Mouse (Mus musculus) hindbrain, postnatal 0 days (tissue): ENCODE measurements around the gene Serhl. TPM values are rescaled to one million over a fixed set of nuclear protein-coding genes. Genes with fewer than 3 reads are reported as not detected.

Experiments used
- ATAC-seq: fragments of 200-750 bp; cut with Nextera tagmentation; 2 replicates; pipeline ENCODE4 v1.8.0; 2017; ENCODE audit warnings: mild to moderate bottlenecking, moderate TSS enrichment, moderate library complexity
- DNase-seq: peaks from one replicate; pipeline ENCODE4 v3.0.0-alpha.2; 2015; ENCODE audit warnings: low spot score
- H3K27ac ChIP-seq: fragments of 300-500 bp; sonication (generic); 2 replicates; pipeline ENCODE4 v1.5.1; 2014; ENCODE audit warnings: mild to moderate bottlenecking
- H3K27me3 ChIP-seq: fragments of 300-500 bp; sonication (generic); 2 replicates; pipeline ENCODE4 v1.6.1; 2014; ENCODE audit warnings: low read length, mixed read lengths; ENCODE audit not compliant: insufficient read depth
- H3K36me3 ChIP-seq: fragments of 300-500 bp; sonication (generic); 2 replicates; pipeline ENCODE4 v1.6.1; 2014; ENCODE audit warnings: low read length, mixed read lengths; ENCODE audit not compliant: insufficient read depth
- H3K4me1 ChIP-seq: fragments of 300-500 bp; sonication (generic); 2 replicates; pipeline ENCODE4 v1.6.1; 2014; ENCODE audit warnings: antibody characterized with exemption, low read length, mixed read lengths; ENCODE audit not compliant: insufficient read depth
- H3K4me2 ChIP-seq: fragments of 300-500 bp; sonication (generic); 2 replicates; pipeline ENCODE4 v1.6.1; 2014; ENCODE audit warnings: low read depth, mild to moderate bottlenecking, low read length, moderate library complexity, mixed read lengths
- H3K4me3 ChIP-seq: fragments of 300-500 bp; sonication (generic); 2 replicates; pipeline ENCODE4 v1.5.1; 2014; ENCODE audit warnings: low read length
- H3K9ac ChIP-seq: fragments of 300-500 bp; sonication (generic); replicated peaks from 2 replicates; pipeline ENCODE4 v1.6.1; 2014; ENCODE audit warnings: mild to moderate bottlenecking, low read length, moderate library complexity, mixed read lengths
- H3K9me3 ChIP-seq: fragments of 300-500 bp; sonication (generic); 2 replicates; pipeline ENCODE4 v1.6.1; 2016; ENCODE audit warnings: low read length, mixed read lengths
- CTCF ChIP-seq: IDR thresholded peaks from 2 replicates; pipeline ENCODE4 v1.5.1; 2016; ENCODE audit warnings: antibody characterized with exemption, control low read depth, low read depth
- WGBS: fragments of 180-500 bp; shearing (Covaris S2); extraction: QIAGEN DNeasy Blood & Tissue Kit; methylation state at CpG from one replicate; pipeline ENCODE4 v1.1.7; 2014; 5-methylcytosine and 5-hydroxymethylcytosine counted together
- polyA plus RNA-seq: library from polyadenylated mRNA; unstranded; fragments of >200 nt; fragmentation: Nextera tagmentation; extraction: Ambion mirVana; gene quantifications from 2 replicates; pipeline ENCODE4 v1.2.1, GENCODE M21; 2015
- total RNA-seq: library from RNA; depleted of rRNA; stranded (reverse); fragments of >200 nt; gene quantifications from 2 replicates; pipeline ENCODE4 v1.2.3, GENCODE M21; 2014

Serhl gene
- total and polyA plus RNA-seq, 2 experiments from 2014 or later = 12.9 to 37.4 TPM

- no peak overlapping the region for H3K9ac ChIP-seq
- no peaks in the 10 kb centered on the region for H3K9me3 ChIP-seq
- no peak for DNase-seq
- 37% methylated on average over 2 of the region's 2 CpGs for WGBS
- no peaks in the 10 kb centered on the region for H3K36me3 ChIP-seq
- H3K27me3 ChIP-seq = no peaks in the 10 kb centered on the region
- no peak overlapping the region for H3K4me2 ChIP-seq
- no peak overlapping the region for H3K27ac ChIP-seq
- no peak for ATAC-seq
- H3K4me1 ChIP-seq = 0 out of 2 replicates have a peak, but pooled peaks cover 6% of the 10 kb centered on the region
- H3K4me3 ChIP-seq = no peak overlapping the region
- peak; percentile 59 for TF ChIP-seq CTCF
Observed at GRCm38 (mm10) chr15:83095950-83096349, 6.6 kb downstream of the Serhl start.

- H3K4me3 ChIP-seq = peak overlapping the region; percentile 35
- no peak for TF ChIP-seq CTCF
- 4% methylated on average over 31 of the region's 31 CpGs for WGBS
- peak; percentile 68 for DNase-seq
- H3K9me3 ChIP-seq = no peaks in the 10 kb centered on the region
- 0 out of 2 replicates have a peak, but pooled peaks cover 6% of the 10 kb centered on the region for H3K4me1 ChIP-seq
- no peak overlapping the region for H3K27ac ChIP-seq
- H3K36me3 ChIP-seq = no peaks in the 10 kb centered on the region
- H3K27me3 ChIP-seq = no peaks in the 10 kb centered on the region; the same call in 1 of the 2 replicates
- ATAC-seq = peak; percentile 81
- peak overlapping the region; percentile 47 for H3K9ac ChIP-seq
- peak overlapping the region; percentile 64 for H3K4me2 ChIP-seq
Observed at GRCm38 (mm10) chr15:83099533-83100331, 10.4 kb downstream of the Serhl start.

GRCm38 (mm10) chr15:83100332-83100662, 11.0 kb downstream of the Serhl start:
- no peak overlapping the region for H3K27ac ChIP-seq
- H3K4me2 ChIP-seq = peak overlapping the region; percentile 64
- H3K9ac ChIP-seq = peak overlapping the region; percentile 47
- H3K36me3 ChIP-seq = no peaks in the 10 kb centered on the region
- DNase-seq (no peak), ATAC-seq (no peak)
- WGBS = 4% methylated on average over 8 of the region's 8 CpGs
- H3K4me1 ChIP-seq = 0 out of 2 replicates have a peak, but pooled peaks cover 6% of the 10 kb centered on the region
- H3K27me3 ChIP-seq = no peaks in the 10 kb centered on the region; the same call in 1 of the 2 replicates
- peak overlapping the region; percentile 35 for H3K4me3 ChIP-seq
- TF ChIP-seq CTCF = no peak
- H3K9me3 ChIP-seq = no peaks in the 10 kb centered on the region

GRCm38 (mm10) chr15:83103111-83103510, 13.8 kb downstream of the Serhl start:
- H3K9ac ChIP-seq = no peak overlapping the region
- H3K4me1 ChIP-seq = 0 out of 2 replicates have a peak, but pooled peaks cover 6% of the 10 kb centered on the region
- no peak for TF ChIP-seq CTCF
- H3K36me3 ChIP-seq = no peaks in the 10 kb centered on the region
- no peak for DNase-seq
- ATAC-seq = no peak
- 48% methylated on average over 1 of the region's 1 CpGs for WGBS
- H3K27ac ChIP-seq = no peak overlapping the region
- H3K4me3 ChIP-seq = no peak overlapping the region
- H3K27me3 ChIP-seq = no peaks in the 10 kb centered on the region; the same call in 1 of the 2 replicates
- H3K9me3 ChIP-seq = no peaks in the 10 kb centered on the region
- H3K4me2 ChIP-seq = no peak overlapping the region

- Histone ChIP-seq H3K27ac (no peak overlapping the region), H3K4me3 (no peak overlapping the region), H3K36me3 (no peaks in the 10 kb centered on the region), H3K27me3 (no peaks in the 10 kb centered on the region), H3K9me3 (no peaks in the 10 kb centered on the region), H3K9ac (no peak overlapping the region), H3K4me1 (no peaks in the 10 kb centered on the region), H3K4me2 (no peak overlapping the region)
- no peak for TF ChIP-seq CTCF
- ATAC-seq = no peak
- no peak for DNase-seq
- 84% methylated on average over 6 of the region's 6 CpGs for WGBS
Observed at GRCm38 (mm10) chr15:83106426-83106825, 17.1 kb downstream of the Serhl start.

GRCm38 (mm10) chr15:83107814-83108213, 18.5 kb downstream of the Serhl start:
- Histone ChIP-seq H3K36me3 (no peaks in the 10 kb centered on the region), H3K4me1 (0 out of 2 replicates have a peak, but pooled peaks cover 2% of the 10 kb centered on the region), H3K4me3 (no peak overlapping the region), H3K27me3 (no peaks in the 10 kb centered on the region), H3K9ac (no peak overlapping the region), H3K4me2 (no peak overlapping the region), H3K9me3 (no peaks in the 10 kb centered on the region), H3K27ac (no peak overlapping the region)
- WGBS = 23% methylated on average over 6 of the region's 6 CpGs
- no peak for DNase-seq
- TF ChIP-seq CTCF = no peak
- ATAC-seq = no peak

- WGBS = 52% methylated on average over 6 of the region's 6 CpGs
- DNase-seq = no peak
- no peak overlapping the region for H3K27ac ChIP-seq
- H3K9ac ChIP-seq = no peak overlapping the region
- H3K4me2 ChIP-seq = no peak overlapping the region
- no peaks in the 10 kb centered on the region for H3K9me3 ChIP-seq
- H3K27me3 ChIP-seq = no peaks in the 10 kb centered on the region
- no peak for ATAC-seq
- 0 out of 2 replicates have a peak, but pooled peaks cover 5% of the 10 kb centered on the region for H3K36me3 ChIP-seq
- no peak overlapping the region for H3K4me3 ChIP-seq
- TF ChIP-seq CTCF = no peak
- 0 out of 2 replicates have a peak, but pooled peaks cover 5% of the 10 kb centered on the region for H3K4me1 ChIP-seq
Observed at GRCm38 (mm10) chr15:83111290-83111689, 22.0 kb downstream of the Serhl start.
